Mouse (Mus musculus): ENCODE measurements around the gene Tmem222. TPM values are rescaled to one million over a fixed set of nuclear protein-coding genes. Genes with fewer than 3 reads are reported as not detected.

Tmem222 gene
- polyA plus RNA-seq, 1 experiment from 2014 or later: 55.5 TPM

DNA sequence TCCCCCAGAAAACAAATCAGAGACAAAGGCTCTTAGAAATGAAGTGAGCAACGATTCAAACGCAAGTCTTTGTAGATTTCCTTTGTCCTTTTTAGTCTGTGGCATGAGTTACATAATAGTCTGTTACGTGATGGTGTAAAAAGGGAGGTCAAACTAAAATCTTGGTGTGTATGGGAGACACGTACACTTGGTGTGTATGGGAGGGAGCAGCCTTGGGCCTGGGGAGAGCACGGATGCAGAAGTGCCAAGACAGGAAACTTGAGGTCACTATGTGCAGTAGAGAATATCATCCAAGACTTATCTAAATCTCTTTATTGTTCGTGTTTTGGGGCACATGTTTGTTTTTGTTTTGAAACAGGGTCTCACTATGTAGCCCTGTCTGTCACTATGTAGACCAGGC, 475 bp upstream of the Tmem222 start:
- Histone ChIP-seq H3K9me3 (replicated peaks; ENCODE audit: control insufficient read depth, low read length) (no peaks in the 10 kb centered on the region), H3K9ac (ENCODE audit: low read length) (peak overlapping the region; percentile 89), H3K4me3 (ENCODE audit: low read length) (peak overlapping the region; percentile 85), H3K4me1 (ENCODE audit: control insufficient read depth, insufficient read depth, low read length) (peaks cover 30% of the 10 kb centered on the region), H3K4me2 (ENCODE audit: low read depth, low read length) (peak overlapping the region; percentile 88), H3K27ac (ENCODE audit: low read length) (peak overlapping the region; percentile 86), H3K27me3 (ENCODE audit: control insufficient read depth, insufficient read depth, low read length) (no peaks in the 10 kb centered on the region), H3K36me3 (ENCODE audit: control insufficient read depth, insufficient read depth) (no peaks in the 10 kb centered on the region; the same call in 1 of the 2 replicates)
- ATAC-seq (replicated peaks; ENCODE audit: extremely low read depth, insufficient read depth, low FRiP score): no peak
- WGBS: 19% methylated on average over 6 of the region's 6 CpGs

DNA sequence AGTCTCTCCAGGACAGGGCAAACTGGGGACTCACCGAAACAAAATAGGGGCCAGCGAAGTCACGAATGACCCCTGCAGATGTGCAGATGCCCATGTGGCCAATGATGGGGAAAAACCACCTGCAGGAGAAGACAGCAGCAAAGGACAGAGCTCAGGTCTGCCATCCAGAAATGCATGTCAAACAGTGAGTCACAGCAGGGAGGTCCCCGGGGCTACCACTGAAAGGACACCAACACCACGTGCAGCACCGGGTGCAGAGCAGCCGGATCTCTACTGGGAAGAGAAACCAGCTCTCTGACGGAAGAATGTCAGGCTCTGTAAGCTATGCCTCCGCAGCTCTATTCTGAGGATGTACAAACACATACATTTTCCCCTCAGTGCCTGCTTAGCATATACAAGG, 6.7 kb downstream of the Tmem222 start:
- Histone ChIP-seq H3K9me3 (replicated peaks; ENCODE audit: control insufficient read depth, low read length) (no peaks in the 10 kb centered on the region), H3K27ac (ENCODE audit: low read length) (no peak overlapping the region), H3K4me2 (ENCODE audit: low read depth, low read length) (no peak overlapping the region), H3K4me1 (ENCODE audit: control insufficient read depth, insufficient read depth, low read length) (peaks cover 5% of the 10 kb centered on the region), H3K9ac (ENCODE audit: low read length) (no peak overlapping the region), H3K4me3 (ENCODE audit: low read length) (no peak overlapping the region), H3K27me3 (ENCODE audit: control insufficient read depth, insufficient read depth, low read length) (no peaks in the 10 kb centered on the region), H3K36me3 (ENCODE audit: control insufficient read depth, insufficient read depth) (peaks cover 29% of the 10 kb centered on the region)
- no peak for ATAC-seq (replicated peaks; ENCODE audit: extremely low read depth, insufficient read depth, low FRiP score)
- WGBS: 83% methylated on average over 9 of the region's 9 CpGs

DNA sequence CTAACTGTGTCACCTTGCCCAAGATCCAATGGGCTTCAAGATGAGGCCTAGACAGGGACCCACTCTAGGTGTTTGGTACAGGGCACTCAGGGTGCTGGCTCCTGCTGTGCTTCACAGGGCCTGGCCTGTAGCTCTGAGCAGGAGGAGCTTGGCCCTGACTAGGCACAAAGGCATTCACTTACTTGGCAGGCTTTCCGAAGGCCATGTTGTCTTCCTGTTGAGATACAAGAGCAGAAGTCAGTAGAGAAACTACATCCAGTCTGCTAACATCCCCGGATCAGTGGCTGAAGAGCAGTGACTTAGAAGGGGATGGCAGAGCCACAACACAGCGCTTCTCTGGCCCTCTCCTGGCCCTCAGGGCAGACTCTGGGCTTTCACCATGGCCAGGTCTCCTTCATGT, 8.0 kb downstream of the Tmem222 start:
- H3K4me2 ChIP-seq (ENCODE audit: low read depth, low read length): no peak overlapping the region
- 0 out of 2 replicates have a peak overlapping the region, but pooled peaks have one; percentile 19 for H3K27ac ChIP-seq (ENCODE audit: low read length)
- H3K9me3 ChIP-seq (replicated peaks; ENCODE audit: control insufficient read depth, low read length): no peaks in the 10 kb centered on the region
- H3K4me1 ChIP-seq (ENCODE audit: control insufficient read depth, insufficient read depth, low read length): peaks cover 4% of the 10 kb centered on the region; the same call in 1 of the 2 replicates
- WGBS: 72% methylated on average over 3 of the region's 3 CpGs
- H3K36me3 ChIP-seq (ENCODE audit: control insufficient read depth, insufficient read depth): peaks cover 39% of the 10 kb centered on the region
- no peak overlapping the region for H3K4me3 ChIP-seq (ENCODE audit: low read length)
- H3K27me3 ChIP-seq (ENCODE audit: control insufficient read depth, insufficient read depth, low read length): no peaks in the 10 kb centered on the region
- no peak overlapping the region for H3K9ac ChIP-seq (ENCODE audit: low read length)
- ATAC-seq (replicated peaks; ENCODE audit: extremely low read depth, insufficient read depth, low FRiP score): no peak

DNA sequence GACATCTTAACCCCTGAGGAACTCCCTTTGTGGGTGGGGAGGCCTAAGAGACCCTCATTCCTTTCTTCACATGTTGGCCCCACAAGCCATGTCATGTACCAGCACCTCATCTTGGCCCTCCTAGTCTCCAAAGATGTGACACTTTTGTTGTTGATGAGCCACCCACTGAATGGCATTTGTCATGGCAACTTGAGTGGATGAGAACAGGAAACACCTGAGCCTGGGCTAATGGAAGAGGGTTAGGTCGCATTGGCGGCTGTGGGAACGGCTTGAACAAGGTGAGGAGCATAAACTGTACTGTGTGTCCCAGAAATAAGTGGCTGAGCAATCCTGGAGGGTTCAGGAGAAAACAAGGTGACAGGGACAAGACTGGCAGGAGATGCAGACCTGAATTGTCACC, 8.7 kb downstream of the Tmem222 start:
- peaks cover 43% of the 10 kb centered on the region for H3K36me3 ChIP-seq (ENCODE audit: control insufficient read depth, insufficient read depth)
- no peak overlapping the region for H3K27ac ChIP-seq (ENCODE audit: low read length)
- no peak overlapping the region for H3K4me3 ChIP-seq (ENCODE audit: low read length)
- H3K9ac ChIP-seq (ENCODE audit: low read length): no peak overlapping the region
- peaks cover 4% of the 10 kb centered on the region; the same call in 1 of the 2 replicates for H3K4me1 ChIP-seq (ENCODE audit: control insufficient read depth, insufficient read depth, low read length)
- no peak for ATAC-seq (replicated peaks; ENCODE audit: extremely low read depth, insufficient read depth, low FRiP score)
- no peaks in the 10 kb centered on the region for H3K9me3 ChIP-seq (replicated peaks; ENCODE audit: control insufficient read depth, low read length)
- no peak overlapping the region for H3K4me2 ChIP-seq (ENCODE audit: low read depth, low read length)
- WGBS: 87% methylated on average over 3 of the region's 3 CpGs
- H3K27me3 ChIP-seq (ENCODE audit: control insufficient read depth, insufficient read depth, low read length): no peaks in the 10 kb centered on the region

DNA sequence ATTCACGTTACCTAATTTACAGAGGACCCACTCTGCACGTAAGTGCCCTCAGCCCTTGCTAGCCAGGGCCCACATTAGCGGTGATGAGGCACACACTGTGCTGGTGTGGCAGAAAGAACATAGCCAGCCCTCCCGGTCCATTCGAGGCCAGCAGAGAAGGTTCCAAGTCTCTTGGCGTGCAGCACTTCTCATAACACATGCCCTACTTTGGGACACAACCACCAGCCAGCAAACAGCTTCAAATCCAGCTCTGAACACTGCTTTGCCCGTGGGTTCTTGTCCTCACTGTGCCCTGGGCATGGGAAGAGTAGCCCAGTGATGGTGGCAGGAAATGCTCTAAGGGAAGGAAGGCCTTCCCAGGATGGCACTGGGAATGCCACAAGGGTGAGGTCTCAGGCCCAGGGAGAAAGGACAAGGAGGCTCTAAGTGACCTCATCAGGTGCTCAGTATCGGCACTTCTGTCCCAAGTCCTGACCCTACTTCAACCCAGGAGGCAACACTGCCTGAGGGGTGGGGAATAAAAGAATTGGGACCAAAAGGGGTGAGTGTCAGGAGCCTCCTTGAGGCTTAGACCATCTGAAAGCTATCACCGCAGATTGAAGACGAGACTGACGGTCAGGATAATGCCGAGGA, 11.2 kb downstream of the Tmem222 start:
- peaks cover 4% of the 10 kb centered on the region; the same call in 1 of the 2 replicates for H3K4me1 ChIP-seq (ENCODE audit: control insufficient read depth, insufficient read depth, low read length)
- H3K27me3 ChIP-seq (ENCODE audit: control insufficient read depth, insufficient read depth, low read length): no peaks in the 10 kb centered on the region
- H3K9me3 ChIP-seq (replicated peaks; ENCODE audit: control insufficient read depth, low read length): no peaks in the 10 kb centered on the region
- no peak overlapping the region for H3K9ac ChIP-seq (ENCODE audit: low read length)
- ATAC-seq (replicated peaks; ENCODE audit: extremely low read depth, insufficient read depth, low FRiP score): no peak
- H3K27ac ChIP-seq (ENCODE audit: low read length): no peak overlapping the region
- 92% methylated on average over 12 of the region's 12 CpGs for WGBS
- H3K4me3 ChIP-seq (ENCODE audit: low read length): no peak overlapping the region
- no peak overlapping the region for H3K4me2 ChIP-seq (ENCODE audit: low read depth, low read length)
- peaks cover 43% of the 10 kb centered on the region for H3K36me3 ChIP-seq (ENCODE audit: control insufficient read depth, insufficient read depth)

DNA sequence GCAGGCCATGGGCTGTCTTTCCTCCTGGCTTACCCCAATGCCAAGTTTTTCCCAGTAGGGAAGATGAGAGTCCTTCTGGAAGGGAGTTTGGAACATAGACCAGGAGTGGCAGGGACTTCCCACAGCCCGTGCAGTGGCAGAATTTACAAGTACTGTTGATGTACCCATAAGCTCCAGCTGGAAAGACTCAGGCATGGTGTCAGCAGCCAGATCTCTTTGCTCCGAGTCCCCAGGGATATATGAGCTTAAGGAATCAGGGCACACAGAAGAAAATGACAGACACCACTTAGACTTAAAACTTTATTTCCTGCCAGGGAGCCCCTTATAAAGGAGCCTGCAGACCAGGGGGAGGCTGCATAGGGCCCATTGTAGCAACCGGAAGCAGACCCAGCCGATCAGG, 11.8 kb downstream of the Tmem222 start:
- WGBS: 79% methylated on average over 4 of the region's 4 CpGs
- H3K9ac ChIP-seq (ENCODE audit: low read length): no peak overlapping the region
- peaks cover 4% of the 10 kb centered on the region; the same call in 1 of the 2 replicates for H3K4me1 ChIP-seq (ENCODE audit: control insufficient read depth, insufficient read depth, low read length)
- H3K36me3 ChIP-seq (ENCODE audit: control insufficient read depth, insufficient read depth): peaks cover 43% of the 10 kb centered on the region
- no peak overlapping the region for H3K4me3 ChIP-seq (ENCODE audit: low read length)
- no peak overlapping the region for H3K4me2 ChIP-seq (ENCODE audit: low read depth, low read length)
- no peak overlapping the region for H3K27ac ChIP-seq (ENCODE audit: low read length)
- no peak for ATAC-seq (replicated peaks; ENCODE audit: extremely low read depth, insufficient read depth, low FRiP score)
- no peaks in the 10 kb centered on the region for H3K27me3 ChIP-seq (ENCODE audit: control insufficient read depth, insufficient read depth, low read length)
- no peaks in the 10 kb centered on the region for H3K9me3 ChIP-seq (replicated peaks; ENCODE audit: control insufficient read depth, low read length)

DNA sequence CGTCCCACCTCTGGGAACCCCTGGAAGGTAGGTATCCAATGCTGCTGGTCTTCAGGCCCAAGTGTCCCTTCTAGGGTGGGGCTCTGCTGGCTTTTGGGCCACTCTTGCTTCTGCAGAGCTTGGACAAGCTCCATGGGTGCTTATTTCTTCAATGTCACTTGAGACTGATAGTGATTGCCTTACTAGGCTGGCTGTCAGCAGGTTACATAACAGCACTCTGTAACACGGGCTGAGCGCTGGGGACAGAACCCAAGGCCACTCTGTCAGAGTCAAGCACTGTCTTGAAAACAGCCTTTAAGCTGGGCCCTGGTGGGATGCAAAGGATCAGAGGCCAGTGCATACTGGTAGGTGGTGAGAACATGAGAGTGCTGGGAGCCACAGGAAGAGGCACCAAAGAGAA, 12.3 kb downstream of the Tmem222 start:
- H3K27ac ChIP-seq (ENCODE audit: low read length): no peak overlapping the region
- peaks cover 43% of the 10 kb centered on the region for H3K36me3 ChIP-seq (ENCODE audit: control insufficient read depth, insufficient read depth)
- peaks cover 4% of the 10 kb centered on the region; the same call in 1 of the 2 replicates for H3K4me1 ChIP-seq (ENCODE audit: control insufficient read depth, insufficient read depth, low read length)
- H3K4me3 ChIP-seq (ENCODE audit: low read length): no peak overlapping the region
- no peak for ATAC-seq (replicated peaks; ENCODE audit: extremely low read depth, insufficient read depth, low FRiP score)
- no peak overlapping the region for H3K4me2 ChIP-seq (ENCODE audit: low read depth, low read length)
- no peak overlapping the region for H3K9ac ChIP-seq (ENCODE audit: low read length)
- no peaks in the 10 kb centered on the region for H3K27me3 ChIP-seq (ENCODE audit: control insufficient read depth, insufficient read depth, low read length)
- WGBS: 87% methylated on average over 3 of the region's 3 CpGs
- H3K9me3 ChIP-seq (replicated peaks; ENCODE audit: control insufficient read depth, low read length): no peaks in the 10 kb centered on the region

- H3K9me3 ChIP-seq (replicated peaks; ENCODE audit: control insufficient read depth, low read length): no peaks in the 10 kb centered on the region
- H3K4me3 ChIP-seq (ENCODE audit: low read length): no peak overlapping the region
- H3K36me3 ChIP-seq (ENCODE audit: control insufficient read depth, insufficient read depth): peaks cover 40% of the 10 kb centered on the region
- no peaks in the 10 kb centered on the region for H3K27me3 ChIP-seq (ENCODE audit: control insufficient read depth, insufficient read depth, low read length)
- no peak overlapping the region for H3K27ac ChIP-seq (ENCODE audit: low read length)
- no peak overlapping the region for H3K9ac ChIP-seq (ENCODE audit: low read length)
- no peak for ATAC-seq (replicated peaks; ENCODE audit: extremely low read depth, insufficient read depth, low FRiP score)
- 90% methylated on average over 2 of the region's 2 CpGs for WGBS
- H3K4me1 ChIP-seq (ENCODE audit: control insufficient read depth, insufficient read depth, low read length): peaks cover 1% of the 10 kb centered on the region; the same call in 1 of the 2 replicates
- no peak overlapping the region for H3K4me2 ChIP-seq (ENCODE audit: low read depth, low read length)
These were observed 13.0 kb downstream of the Tmem222 start for GRCm38 (mm10) chr4:133264559-133264958.

DNA sequence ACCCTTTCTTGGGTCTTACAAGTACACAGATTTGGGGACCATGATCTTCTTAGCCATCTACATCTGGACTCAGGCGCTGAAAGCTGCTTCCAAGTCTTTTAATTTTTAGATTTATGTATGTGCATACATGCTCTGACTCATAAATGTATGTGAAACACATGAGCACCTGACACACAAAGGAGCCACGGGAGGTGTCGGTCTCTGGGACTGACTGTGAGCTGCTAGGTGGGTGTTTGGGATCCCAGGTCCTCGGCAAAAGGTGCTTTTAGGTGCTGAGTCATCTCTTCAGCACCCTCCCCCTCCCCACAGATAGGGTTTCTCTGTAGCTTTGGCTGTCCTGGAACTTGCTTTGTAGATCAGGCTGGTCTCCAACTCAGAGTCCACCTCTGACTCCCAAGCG, 13.8 kb downstream of the Tmem222 start:
- WGBS: 80% methylated on average over 5 of the region's 5 CpGs
- H3K4me3 ChIP-seq (ENCODE audit: low read length): no peak overlapping the region
- no peak overlapping the region for H3K4me2 ChIP-seq (ENCODE audit: low read depth, low read length)
- no peak for ATAC-seq (replicated peaks; ENCODE audit: extremely low read depth, insufficient read depth, low FRiP score)
- no peak overlapping the region for H3K9ac ChIP-seq (ENCODE audit: low read length)
- no peak overlapping the region for H3K27ac ChIP-seq (ENCODE audit: low read length)
- H3K36me3 ChIP-seq (ENCODE audit: control insufficient read depth, insufficient read depth): peaks cover 32% of the 10 kb centered on the region
- no peaks in the 10 kb centered on the region for H3K9me3 ChIP-seq (replicated peaks; ENCODE audit: control insufficient read depth, low read length)
- H3K4me1 ChIP-seq (ENCODE audit: control insufficient read depth, insufficient read depth, low read length): no peaks in the 10 kb centered on the region
- no peaks in the 10 kb centered on the region for H3K27me3 ChIP-seq (ENCODE audit: control insufficient read depth, insufficient read depth, low read length)

Measured in heart, embryonic 16.5 days (tissue).